Mouse (Mus musculus) lung, postnatal 0 days (tissue): Measurements from ENCODE around the gene Fam181b.

ENCODE experiments used
- CTCF ChIP-seq: IDR thresholded peaks from 2 replicates; pipeline ENCODE4 v1.5.1; 2016; ENCODE audit warnings: antibody characterized with exemption, mild to moderate bottlenecking
- EP300 ChIP-seq: IDR thresholded peaks from 2 replicates; pipeline ENCODE4 v1.6.1; 2016; ENCODE audit warnings: antibody characterized with exemption, mild to moderate bottlenecking, control low read depth

DNA sequence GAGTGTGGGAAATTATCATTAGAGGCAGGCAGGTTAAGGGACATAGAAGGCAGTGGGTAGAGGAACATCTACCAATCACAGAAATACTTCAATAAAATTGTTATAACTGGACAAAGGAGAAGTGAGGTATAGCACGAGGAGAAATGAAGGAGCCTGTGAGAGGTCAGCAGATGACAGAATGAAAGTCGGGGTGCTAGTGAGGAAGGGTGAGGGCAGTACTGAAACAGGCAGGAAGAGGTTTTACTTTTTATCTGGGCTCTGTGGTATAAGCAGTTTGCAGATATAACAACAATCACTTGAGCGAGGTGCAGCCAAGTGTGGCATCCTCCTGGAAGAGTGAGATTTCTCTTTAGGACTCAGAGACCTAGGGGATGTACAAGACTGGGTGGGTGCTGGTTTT lies 40.1 kb upstream of the Fam181b start:
- no peak for TF ChIP-seq CTCF
- no peak for TF ChIP-seq EP300
